Mouse (Mus musculus) heart, postnatal 0 days (tissue): ENCODE results near the gene Tmub2.

Experiments
- CTCF ChIP-seq: IDR thresholded peaks from 2 replicates; pipeline ENCODE4 v1.5.1; 2016; ENCODE audit warnings: antibody characterized with exemption, control low read depth, low read depth
- EP300 ChIP-seq: IDR thresholded peaks from 2 replicates; pipeline ENCODE4 v1.6.1; 2016; ENCODE audit warnings: antibody characterized with exemption, low read depth

- TF ChIP-seq CTCF (no peak), EP300 (no peak)
Observed at GRCm38 (mm10) chr11:102318576-102319409, 34.1 kb downstream of the Tmub2 start.
